Mouse (Mus musculus) kidney, embryonic 14.5 days (tissue): ENCODE measurements around the gene Xpnpep1. TPM values are rescaled to one million over a fixed set of nuclear protein-coding genes. Genes with fewer than 3 reads are reported as not detected.

Experiments
- ATAC-seq: fragments of 200-750 bp; cut with Nextera tagmentation; 2 replicates; pipeline ENCODE4 v1.8.0; 2017; ENCODE audit warnings: moderate number of reproducible peaks, mild to moderate bottlenecking, moderate TSS enrichment, moderate library complexity; ENCODE audit not compliant: low FRiP score, low TSS enrichment
- H3K27ac ChIP-seq: fragments of 300-500 bp; sonication (generic); 2 replicates; pipeline ENCODE4 v1.5.1; 2014; ENCODE audit warnings: low read depth, mild to moderate bottlenecking, low read length, moderate library complexity, mixed read lengths
- H3K27me3 ChIP-seq: fragments of 300-500 bp; sonication (generic); 2 replicates; pipeline ENCODE4 v1.6.1; 2014; ENCODE audit warnings: mild to moderate bottlenecking, low read length; ENCODE audit not compliant: control insufficient read depth, insufficient read depth
- H3K36me3 ChIP-seq: fragments of 300-500 bp; sonication (generic); 2 replicates; pipeline ENCODE4 v1.6.1; 2014; ENCODE audit warnings: low read length, mixed read lengths; ENCODE audit not compliant: control insufficient read depth, insufficient read depth
- H3K4me1 ChIP-seq: fragments of 300-500 bp; sonication (generic); 2 replicates; pipeline ENCODE4 v1.6.1; 2014; ENCODE audit warnings: low read length, mixed read lengths; ENCODE audit not compliant: control insufficient read depth, insufficient read depth
- H3K4me2 ChIP-seq: fragments of 300-500 bp; sonication (generic); replicated peaks from 2 replicates; pipeline ENCODE4 v1.6.1; 2014; ENCODE audit warnings: low read depth, mild to moderate bottlenecking, low read length
- H3K4me3 ChIP-seq: fragments of 300-500 bp; sonication (generic); 2 replicates; pipeline ENCODE4 v1.5.1; 2014; ENCODE audit warnings: mild to moderate bottlenecking, low read length
- H3K9ac ChIP-seq: fragments of 300-500 bp; sonication (generic); 2 replicates; pipeline ENCODE4 v1.6.1; 2014; ENCODE audit warnings: low read depth, mild to moderate bottlenecking, low read length, moderate library complexity
- H3K9me3 ChIP-seq: fragments of 300-500 bp; sonication (generic); 2 replicates; pipeline ENCODE4 v1.6.1; 2016; ENCODE audit warnings: low read length; ENCODE audit not compliant: control insufficient read depth
- WGBS: fragments of 180-500 bp; shearing (Covaris S2); extraction: QIAGEN DNeasy Blood & Tissue Kit; methylation state at CpG from one replicate; pipeline ENCODE4 v1.1.7; 2014; 5-methylcytosine and 5-hydroxymethylcytosine counted together
- polyA plus RNA-seq: library from polyadenylated mRNA; unstranded; fragments of >200 nt; fragmentation: Nextera tagmentation; extraction: Ambion mirVana; gene quantifications from 2 replicates; pipeline ENCODE4 v1.2.1, GENCODE M21; 2014

The Xpnpep1 gene
- polyA plus RNA-seq, 1 experiment from 2014 or later: 164 TPM

- no peak for ATAC-seq
- Histone ChIP-seq H3K4me2 (no peak overlapping the region), H3K36me3 (no peaks in the 10 kb centered on the region), H3K4me1 (peaks cover 32% of the 10 kb centered on the region), H3K9ac (no peak overlapping the region), H3K4me3 (no peak overlapping the region), H3K27me3 (no peaks in the 10 kb centered on the region), H3K27ac (no peak overlapping the region), H3K9me3 (no peaks in the 10 kb centered on the region; the same call in 1 of the 2 replicates)
- WGBS: 86% methylated on average over 11 of the region's 11 CpGs
Observed at GRCm38 (mm10) chr19:53080026-53080425, 40.0 kb upstream of the Xpnpep1 start.

- Histone ChIP-seq H3K4me3 (no peak overlapping the region), H3K27ac (no peak overlapping the region), H3K27me3 (no peaks in the 10 kb centered on the region), H3K36me3 (no peaks in the 10 kb centered on the region), H3K4me1 (peaks cover 31% of the 10 kb centered on the region), H3K9me3 (no peaks in the 10 kb centered on the region), H3K9ac (no peak overlapping the region), H3K4me2 (no peak overlapping the region)
- no peak for ATAC-seq
- WGBS: 77% methylated on average over 9 of the region's 9 CpGs
Observed at GRCm38 (mm10) chr19:53078271-53079085, 38.5 kb upstream of the Xpnpep1 start.

GRCm38 (mm10) chr19:53077278-53077677 is 37.3 kb upstream of the Xpnpep1 start:
- H3K4me1 ChIP-seq: peaks cover 37% of the 10 kb centered on the region
- ATAC-seq: no peak
- no peak overlapping the region for H3K9ac ChIP-seq
- H3K4me2 ChIP-seq: no peak overlapping the region
- WGBS: 83% methylated on average over 5 of the region's 5 CpGs
- no peak overlapping the region for H3K4me3 ChIP-seq
- no peak overlapping the region for H3K27ac ChIP-seq
- H3K9me3 ChIP-seq: no peaks in the 10 kb centered on the region
- no peaks in the 10 kb centered on the region for H3K36me3 ChIP-seq
- no peaks in the 10 kb centered on the region for H3K27me3 ChIP-seq

GRCm38 (mm10) chr19:53076238-53076981 is 36.4 kb upstream of the Xpnpep1 start:
- Histone ChIP-seq H3K27ac (peak overlapping the region; percentile 24; the same call in 1 of the 2 replicates), H3K9me3 (no peaks in the 10 kb centered on the region), H3K36me3 (no peaks in the 10 kb centered on the region), H3K4me1 (peaks cover 42% of the 10 kb centered on the region), H3K27me3 (no peaks in the 10 kb centered on the region), H3K4me3 (no peak overlapping the region), H3K9ac (no peak overlapping the region), H3K4me2 (no peak overlapping the region)
- 66% methylated on average over 18 of the region's 18 CpGs for WGBS
- ATAC-seq: no peak

- H3K4me3 ChIP-seq: no peak overlapping the region
- ATAC-seq: no peak
- WGBS: 87% methylated on average over 11 of the region's 11 CpGs
- peak overlapping the region; percentile 24; the same call in 1 of the 2 replicates for H3K27ac ChIP-seq
- no peak overlapping the region for H3K9ac ChIP-seq
- no peak overlapping the region for H3K4me2 ChIP-seq
- no peaks in the 10 kb centered on the region for H3K27me3 ChIP-seq
- H3K9me3 ChIP-seq: no peaks in the 10 kb centered on the region
- no peaks in the 10 kb centered on the region for H3K36me3 ChIP-seq
- H3K4me1 ChIP-seq: peaks cover 36% of the 10 kb centered on the region
Observed at GRCm38 (mm10) chr19:53075896-53076237, 35.9 kb upstream of the Xpnpep1 start.

- H3K4me1 ChIP-seq: peaks cover 31% of the 10 kb centered on the region
- no peaks in the 10 kb centered on the region for H3K27me3 ChIP-seq
- no peak for ATAC-seq
- H3K9me3 ChIP-seq: no peaks in the 10 kb centered on the region
- WGBS: 73% methylated on average over 13 of the region's 13 CpGs
- H3K36me3 ChIP-seq: no peaks in the 10 kb centered on the region
- H3K27ac ChIP-seq: 0 out of 2 replicates have a peak overlapping the region, but pooled peaks have one; percentile 24
- H3K4me2 ChIP-seq: no peak overlapping the region
- no peak overlapping the region for H3K4me3 ChIP-seq
- H3K9ac ChIP-seq: no peak overlapping the region
Observed at GRCm38 (mm10) chr19:53074899-53075722, 35.1 kb upstream of the Xpnpep1 start.

GRCm38 (mm10) chr19:53073521-53073920 is 33.5 kb upstream of the Xpnpep1 start:
- no peak overlapping the region for H3K4me2 ChIP-seq
- no peaks in the 10 kb centered on the region for H3K27me3 ChIP-seq
- ATAC-seq: no peak
- H3K9ac ChIP-seq: no peak overlapping the region
- no peak overlapping the region for H3K27ac ChIP-seq
- H3K4me3 ChIP-seq: no peak overlapping the region
- H3K9me3 ChIP-seq: no peaks in the 10 kb centered on the region
- WGBS: 96% methylated on average over 4 of the region's 4 CpGs
- peaks cover 27% of the 10 kb centered on the region for H3K4me1 ChIP-seq
- no peaks in the 10 kb centered on the region for H3K36me3 ChIP-seq

GRCm38 (mm10) chr19:53072406-53072805 is 32.4 kb upstream of the Xpnpep1 start:
- no peak for ATAC-seq
- Histone ChIP-seq H3K9ac (no peak overlapping the region), H3K4me2 (no peak overlapping the region), H3K27ac (no peak overlapping the region), H3K4me1 (peaks cover 25% of the 10 kb centered on the region), H3K27me3 (no peaks in the 10 kb centered on the region), H3K4me3 (no peak overlapping the region), H3K36me3 (no peaks in the 10 kb centered on the region), H3K9me3 (no peaks in the 10 kb centered on the region)
- WGBS: 70% methylated on average over 5 of the region's 5 CpGs
